Mouse (Mus musculus) retina, embryonic 14.5 days (tissue): ENCODE results near the gene Pde8b.

Source experiments
- DNase-seq: peaks from one replicate; pipeline ENCODE4 v3.0.0-alpha.2; 2015; ENCODE audit warnings: low spot score

The Pde8b gene

DNA sequence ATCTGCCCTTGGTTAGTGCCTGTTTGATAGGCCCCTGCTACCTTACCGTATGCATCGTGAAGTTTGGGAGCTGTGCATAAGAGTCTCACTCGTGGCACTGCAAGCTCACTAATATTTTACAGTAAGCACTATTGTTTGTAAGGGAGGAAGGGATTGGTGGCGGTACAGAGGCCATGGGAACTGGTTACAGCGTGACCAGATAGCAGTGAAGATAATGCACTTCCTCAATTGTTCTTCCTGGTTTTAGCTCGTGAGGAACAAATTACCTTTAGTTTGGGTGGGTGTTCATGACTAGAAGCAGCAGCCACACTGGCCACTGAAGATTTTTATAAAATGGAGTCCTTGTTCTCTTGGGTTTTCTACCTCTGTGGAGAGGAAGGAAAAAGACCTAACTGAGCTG lies 230.8 kb downstream of the Pde8b start:
- DNase-seq = no peak

DNA sequence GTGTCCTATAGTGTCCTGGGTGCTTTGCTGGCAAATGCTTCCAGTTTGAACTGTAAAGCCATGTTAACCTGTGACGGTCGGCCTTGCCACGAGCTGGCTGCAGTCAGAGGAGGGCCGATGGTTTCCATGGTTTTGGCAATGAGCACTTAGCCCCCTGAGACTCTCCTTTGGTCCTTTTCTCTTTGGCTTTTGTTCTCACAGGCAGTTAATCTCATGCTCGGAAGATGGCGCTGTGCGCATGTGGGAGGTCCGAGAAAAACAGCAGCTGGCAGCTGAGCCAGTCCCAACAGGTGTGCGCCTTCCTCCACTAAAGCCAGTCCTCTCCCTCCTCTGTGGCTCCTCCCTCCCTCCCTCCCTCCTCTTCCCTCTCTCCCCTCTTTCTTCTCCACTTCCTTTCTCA lies 232.2 kb downstream of the Pde8b start:
- peak; percentile 92 for DNase-seq

DNA sequence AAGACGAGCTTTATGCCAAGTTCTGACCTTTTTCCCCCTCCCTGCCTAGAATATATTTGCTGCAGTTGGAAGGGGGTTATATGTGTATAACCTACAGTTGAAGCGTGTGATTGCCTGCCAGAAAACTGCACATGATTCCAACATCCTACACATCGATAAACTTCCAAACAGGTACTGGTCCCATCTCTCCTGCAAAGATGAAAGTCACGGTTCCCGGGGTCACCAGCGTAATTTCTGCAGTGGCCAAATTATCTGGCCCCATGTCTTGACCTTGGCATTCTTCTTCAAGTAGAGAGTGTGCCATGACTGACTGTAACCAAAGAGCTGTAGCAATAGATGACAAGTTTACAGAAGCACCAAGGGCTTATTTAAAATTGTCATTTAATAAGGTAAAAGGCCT lies 232.9 kb downstream of the Pde8b start:
- no peak for DNase-seq

DNA sequence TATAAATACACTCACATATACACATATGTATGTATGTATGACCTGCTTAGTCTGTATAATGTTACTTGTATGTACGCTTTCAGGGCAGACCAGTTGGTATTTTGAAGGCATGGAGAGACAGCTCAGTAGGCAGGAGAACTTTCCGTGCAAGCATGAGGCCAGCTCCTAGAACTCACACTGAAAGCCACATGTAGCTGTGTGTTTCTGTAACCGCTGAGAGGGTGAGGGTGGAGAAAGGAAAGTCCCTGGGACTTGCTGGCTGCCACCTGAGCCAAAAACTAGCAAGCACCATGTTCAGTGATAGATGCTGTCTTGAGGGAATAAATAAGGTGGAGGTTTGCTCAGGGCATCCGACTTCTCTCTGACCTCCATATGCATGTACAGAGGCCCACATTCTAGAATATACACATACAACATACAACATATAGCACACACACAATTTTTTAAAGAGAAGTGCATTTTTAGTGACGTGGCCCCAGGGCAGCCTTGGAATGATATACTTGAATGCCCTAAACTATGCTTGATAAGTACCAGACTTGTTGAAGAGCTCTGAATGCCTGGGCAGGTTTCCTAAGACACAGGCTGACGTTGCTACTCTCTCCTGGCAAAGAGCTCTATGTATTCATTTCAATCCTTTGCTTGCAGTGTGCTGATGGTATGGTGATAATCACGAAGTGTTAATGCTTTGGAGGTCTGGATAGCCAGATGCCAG lies 238.4 kb downstream of the Pde8b start:
- no peak for DNase-seq

DNA sequence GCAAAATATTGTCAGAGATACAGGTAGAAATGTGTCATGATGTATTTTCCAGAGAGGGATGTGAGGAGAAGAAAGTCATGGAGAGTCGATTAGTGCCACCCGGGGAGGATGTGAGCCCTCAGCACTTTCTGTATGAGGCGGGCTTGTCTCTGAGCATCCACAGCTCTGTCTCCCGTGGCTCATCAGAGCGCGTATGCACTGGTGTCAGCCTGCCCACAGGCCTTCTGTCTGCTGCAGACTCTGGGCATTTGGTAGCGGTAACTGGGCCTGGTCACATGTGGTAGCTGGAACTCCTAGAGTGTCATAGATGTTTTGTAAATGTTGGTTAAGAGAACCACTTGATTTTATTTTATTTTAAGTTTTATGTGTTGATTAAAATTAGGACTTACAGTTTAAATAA lies 240.9 kb downstream of the Pde8b start:
- no peak for DNase-seq

DNA sequence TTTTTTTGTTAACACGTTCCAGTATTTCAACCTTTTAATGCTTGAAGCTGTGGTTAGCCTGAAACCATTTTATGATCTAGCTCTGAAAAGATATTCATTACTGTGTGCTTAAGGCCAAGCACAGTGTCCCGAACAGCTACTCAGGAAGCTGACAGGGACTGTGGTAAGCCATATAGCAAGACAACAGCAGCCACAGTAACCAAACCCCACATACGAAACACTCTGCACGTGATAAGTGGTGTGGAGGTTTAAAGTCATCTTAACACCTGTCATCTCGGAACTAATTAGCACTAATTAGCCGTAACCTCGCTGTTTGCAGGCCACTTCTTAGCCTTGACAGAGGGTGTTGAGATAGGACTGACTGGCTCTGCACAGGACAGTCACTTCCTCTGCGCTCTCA lies 242.9 kb downstream of the Pde8b start:
- DNase-seq = no peak

DNA sequence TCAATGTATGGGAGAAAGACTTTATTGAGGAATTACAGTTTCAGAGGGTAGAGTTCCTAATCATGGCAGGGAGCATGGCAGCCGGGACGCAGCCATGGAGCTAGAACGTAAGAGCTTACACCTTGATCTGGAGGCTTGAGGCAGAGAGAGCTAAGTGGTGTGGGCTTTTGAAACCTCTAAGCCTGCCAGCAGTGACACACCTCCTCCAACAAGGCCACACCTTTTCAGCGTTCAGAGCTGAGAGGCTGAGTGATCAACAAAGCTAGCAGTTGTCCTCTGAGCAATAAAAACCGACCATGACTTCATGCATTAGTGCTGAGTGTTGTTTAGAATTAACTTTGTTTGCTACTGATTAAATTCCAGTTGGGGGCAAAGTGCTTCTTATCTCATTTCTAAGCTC lies 259.6 kb downstream of the Pde8b start:
- DNase-seq = no peak

DNA sequence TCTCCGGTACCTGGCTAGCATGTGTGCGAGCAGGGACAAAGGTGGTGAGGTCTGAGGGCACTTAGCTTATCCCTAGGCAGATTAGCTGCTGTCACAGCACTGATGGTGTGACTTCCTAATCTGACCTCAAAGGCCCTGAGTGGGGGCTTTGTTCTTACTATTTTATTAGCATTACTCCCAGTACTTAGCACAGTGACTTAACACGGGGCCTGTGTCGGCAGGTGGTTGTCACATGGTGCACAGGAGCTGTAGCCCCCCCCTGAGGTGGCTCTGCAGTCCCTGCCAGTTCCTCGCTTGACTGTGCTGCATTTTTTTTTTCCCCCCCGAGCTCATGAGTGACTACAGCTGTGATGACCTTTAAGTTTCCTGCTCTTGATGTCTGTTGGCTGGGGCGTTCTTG lies 271.1 kb downstream of the Pde8b start:
- DNase-seq = peak; percentile 32

DNA sequence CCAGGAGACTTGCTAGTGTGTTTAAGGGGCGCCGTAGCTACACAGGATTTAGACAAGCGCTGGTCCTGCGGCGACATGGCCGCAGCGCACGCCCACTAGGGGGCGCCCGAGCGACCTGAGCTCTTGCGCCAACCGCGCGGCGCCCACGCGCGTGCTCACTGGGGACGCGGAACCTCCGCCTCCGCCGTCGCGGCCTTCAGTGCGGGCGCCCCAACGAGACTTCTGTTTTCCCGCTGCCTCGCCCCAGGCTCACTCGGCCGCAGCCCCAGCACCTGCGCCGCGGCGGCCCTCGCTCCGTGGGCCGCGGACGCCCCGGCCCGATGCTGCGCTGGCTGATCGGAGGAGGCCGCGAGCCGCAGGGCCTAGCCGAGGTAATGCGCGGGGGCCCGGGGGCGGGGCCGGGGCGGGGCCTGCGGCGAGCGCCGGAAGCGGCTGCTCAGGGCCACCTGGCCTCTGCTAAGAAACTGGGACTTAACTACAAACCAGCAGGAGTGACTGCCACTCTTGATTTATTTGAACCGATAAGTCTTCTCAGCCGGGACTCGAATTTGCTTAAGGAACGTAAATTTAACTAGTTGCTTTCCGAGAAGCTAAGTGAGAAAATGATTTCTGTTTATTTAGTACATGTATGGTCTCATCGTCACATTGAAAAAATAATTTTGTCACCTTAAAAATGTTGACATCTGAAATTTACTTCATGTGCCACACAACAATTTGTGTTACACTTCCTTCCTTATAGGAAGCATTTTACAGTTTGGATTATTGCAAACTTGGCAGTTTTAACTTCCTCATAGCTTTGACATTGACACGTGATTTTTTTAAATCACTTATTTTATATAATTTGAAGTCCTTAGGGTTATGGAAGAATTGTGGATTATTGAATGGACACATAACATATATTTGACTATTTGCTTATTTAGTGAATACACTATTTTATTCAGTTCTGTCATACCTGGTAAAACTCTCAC lies 273.6 kb downstream of the Pde8b start, which contains the start of gene Wdr41:
Gene Wdr41 (plus strand): TSS at position 126 of the 968 bp plus-strand sequence.
- peak; percentile 95 for DNase-seq

DNA sequence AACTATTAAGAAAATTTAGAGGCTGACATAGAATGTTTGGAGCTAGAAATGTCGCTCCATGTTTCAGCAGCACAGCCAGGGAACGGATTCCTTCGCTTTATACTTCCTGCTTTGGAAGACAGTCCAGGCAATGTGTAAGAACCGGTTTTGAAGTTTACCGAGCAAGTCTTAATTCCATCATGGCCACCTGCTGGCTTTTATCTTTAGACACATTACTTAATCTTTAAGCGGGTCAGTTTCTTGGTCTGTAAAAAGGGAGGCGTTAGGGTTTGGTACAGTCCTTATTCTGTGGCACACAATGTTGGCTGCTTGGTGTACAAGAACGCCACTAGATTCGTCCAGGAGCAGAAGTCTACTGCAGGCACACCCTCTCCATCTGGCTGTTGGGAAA lies 274.3 kb downstream of the Pde8b start:
- no peak for DNase-seq
